Mouse (Mus musculus) right cerebral cortex, postnatal 14 days (tissue): ENCODE measurements at regions not wholly inside any gene's neighbourhood (a gene's known extent, or its start where the extent isn't known, plus 50 kb on each side); places are given as distances from the start of the nearest gene placed in this dataset.

Experiments used
- DNase-seq: peaks from one replicate; pipeline ENCODE4 v3.0.0; 2022

- DNase-seq: no peak
These were observed 279.9 kb upstream of the Adamts16 start for GRCm38 (mm10) chr13:71121484-71121883.

GRCm38 (mm10) chr13:71108175-71108574 lies 266.6 kb upstream of the Adamts16 start:
- DNase-seq: no peak

- peak; percentile 81 for DNase-seq
These were observed 263.7 kb upstream of the Adamts16 start for GRCm38 (mm10) chr13:71105229-71105838.

GRCm38 (mm10) chr13:71104419-71105228 lies 263.0 kb upstream of the Adamts16 start:
- no peak for DNase-seq

GRCm38 (mm10) chr13:71084301-71084700 lies 242.7 kb upstream of the Adamts16 start:
- no peak for DNase-seq

- no peak for DNase-seq
These were observed 234.3 kb upstream of the Adamts16 start for GRCm38 (mm10) chr13:71075916-71076315.

GRCm38 (mm10) chr13:71074012-71074411 lies 232.4 kb upstream of the Adamts16 start:
- no peak for DNase-seq

DNA sequence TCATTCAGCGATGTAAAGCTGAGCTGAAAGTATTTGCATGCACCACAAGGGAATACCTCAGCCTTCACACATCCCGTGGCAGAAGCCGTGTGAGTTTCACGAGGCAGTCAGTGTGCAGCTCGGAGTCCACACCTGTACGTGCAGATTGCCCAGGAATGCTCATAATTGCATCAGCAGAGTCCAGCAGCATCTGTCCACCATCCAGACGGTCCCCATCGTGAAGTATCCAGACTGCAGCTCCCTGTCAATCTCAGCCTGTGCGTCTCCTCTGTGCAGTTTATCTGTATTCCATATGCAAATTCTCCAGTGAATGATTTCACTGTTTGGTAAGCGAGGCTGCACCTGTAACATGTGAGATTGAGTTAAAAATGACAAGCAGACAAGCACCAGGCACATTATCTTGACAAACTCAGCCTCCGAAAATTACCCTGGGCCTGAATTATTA lies 227.2 kb upstream of the Adamts16 start:
- DNase-seq: no peak

DNA sequence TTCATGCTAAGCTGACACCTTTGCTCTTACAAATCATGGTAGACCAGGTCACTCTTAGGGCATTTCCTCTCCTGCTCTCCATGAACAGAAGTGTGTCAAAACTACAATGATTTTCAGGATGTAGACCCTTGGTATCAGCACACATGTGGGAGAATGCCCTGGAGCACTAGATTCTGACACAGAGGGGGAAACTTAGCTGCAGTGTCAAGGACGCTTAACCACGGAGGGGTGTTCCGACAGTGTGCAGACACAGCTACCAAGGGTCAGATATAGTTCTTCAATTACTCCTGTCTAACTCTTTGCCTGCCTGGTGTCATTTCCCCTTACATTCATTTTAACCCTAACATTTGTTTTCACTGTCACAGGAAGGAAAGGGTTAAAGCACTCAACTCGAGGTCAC lies 226.4 kb upstream of the Adamts16 start:
- DNase-seq: no peak

DNA sequence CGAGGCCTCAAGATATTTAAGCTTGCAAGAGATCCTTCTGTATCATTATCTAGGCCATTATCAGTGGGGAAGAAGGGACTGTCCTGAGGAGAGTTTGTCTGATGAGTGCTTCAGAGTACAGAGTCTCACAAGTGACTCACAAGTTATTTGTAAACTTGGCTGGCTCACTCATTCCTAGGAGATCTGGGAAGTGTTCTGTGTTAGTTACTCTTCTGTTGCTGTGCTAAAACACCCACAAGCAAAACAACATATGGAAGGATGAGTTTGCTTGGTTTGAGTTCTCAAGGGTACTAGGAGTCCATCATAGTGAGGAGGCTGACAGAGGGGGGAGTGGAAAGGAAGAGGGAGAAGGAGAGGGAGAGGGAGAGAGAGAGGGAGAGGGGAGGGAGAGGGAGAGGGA lies 224.0 kb upstream of the Adamts16 start:
- DNase-seq: no peak

DNA sequence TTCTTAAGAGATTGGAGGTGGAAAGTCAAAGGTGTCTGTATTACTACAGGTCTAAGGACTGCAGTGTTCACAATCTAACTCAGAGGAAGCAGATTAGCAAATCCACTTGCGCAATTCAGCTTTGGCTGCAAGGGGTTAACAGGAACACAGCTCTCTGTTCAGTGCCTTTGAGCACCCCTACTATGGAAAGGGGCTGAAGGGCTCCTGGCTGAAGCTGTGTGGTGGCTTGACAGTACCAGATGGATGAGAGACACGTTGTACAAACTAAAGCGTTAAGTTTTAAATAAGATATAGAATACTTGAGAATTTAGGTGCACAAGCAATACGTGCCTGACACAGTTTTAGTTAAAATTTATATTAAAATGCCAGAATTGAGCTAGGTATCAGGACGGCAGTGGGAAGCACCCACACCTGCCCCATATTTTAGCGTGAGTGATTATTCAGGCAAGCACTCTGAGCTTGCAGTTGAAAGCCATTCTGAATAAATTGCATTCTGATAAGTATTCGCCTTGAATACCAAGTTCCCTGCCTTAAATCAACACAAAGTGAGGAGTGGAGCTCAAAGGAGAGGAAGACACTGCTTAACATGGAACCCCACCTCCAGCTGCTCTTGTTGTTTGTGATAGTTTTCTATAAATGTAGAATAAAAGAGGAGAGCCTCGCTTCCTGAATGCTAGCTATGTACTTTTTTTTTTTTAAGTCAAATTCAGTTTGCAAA lies 223.1 kb upstream of the Adamts16 start:
- no peak for DNase-seq

DNA sequence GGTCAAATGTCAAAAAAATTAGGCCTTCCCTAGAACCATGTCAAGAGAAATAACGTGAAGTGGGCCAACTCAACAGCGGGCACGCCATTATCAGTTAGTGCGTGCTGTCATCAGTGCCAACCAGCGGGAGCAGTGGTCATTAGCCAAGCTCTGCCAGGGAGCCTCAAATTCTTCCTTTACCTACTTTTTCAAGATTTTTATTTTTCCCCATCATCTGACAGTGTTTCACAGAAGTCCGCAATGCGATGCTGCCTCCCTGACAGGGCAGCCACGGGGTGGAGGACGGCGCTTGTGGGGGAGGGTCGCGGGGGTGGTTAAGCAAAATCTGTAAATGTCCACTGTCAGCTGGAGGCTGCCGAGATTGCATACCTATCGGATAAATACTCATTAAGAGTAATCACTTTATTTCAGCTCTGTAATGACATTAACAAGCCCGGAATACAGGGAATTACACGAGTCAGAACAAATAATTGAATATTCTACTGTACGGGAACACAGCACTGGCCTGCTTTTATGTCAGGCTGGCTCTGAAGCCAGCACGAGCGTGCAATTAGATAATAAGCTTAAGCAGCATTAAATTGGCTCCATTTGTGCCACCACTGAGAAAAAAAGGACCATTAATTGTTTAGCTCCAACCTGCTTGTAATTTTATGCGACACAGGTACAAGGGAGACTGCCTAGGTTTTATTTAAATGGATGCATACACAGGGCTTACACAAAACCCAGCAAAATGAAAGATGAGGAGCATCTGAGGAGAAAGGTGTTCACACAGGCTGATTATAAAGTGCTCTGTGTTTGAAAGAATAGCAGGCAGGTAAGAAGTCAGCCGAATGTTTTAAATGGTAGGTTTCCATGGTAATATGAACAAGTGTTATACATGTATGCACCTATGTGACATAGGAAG lies 212.0 kb upstream of the Adamts16 start:
- no peak for DNase-seq

DNA sequence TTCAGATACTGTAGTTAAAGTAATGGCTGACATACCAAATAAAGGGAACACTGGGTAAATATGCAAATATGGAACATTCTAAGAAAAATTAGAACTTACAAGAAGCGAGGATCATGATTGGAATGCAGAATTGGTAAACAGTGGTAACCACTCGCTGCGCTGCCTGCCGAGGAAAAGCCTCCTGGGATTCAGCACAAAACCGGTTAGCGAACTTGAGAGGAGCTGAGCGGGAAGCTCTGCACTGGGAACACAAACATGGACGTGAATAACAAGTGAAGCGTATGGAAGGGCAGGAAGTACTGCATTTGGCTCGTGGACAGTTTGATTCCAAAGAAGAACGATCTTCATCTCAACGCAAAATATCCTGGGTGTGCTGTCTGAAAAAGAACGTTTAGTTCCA lies 209.0 kb upstream of the Adamts16 start:
- no peak for DNase-seq

DNA sequence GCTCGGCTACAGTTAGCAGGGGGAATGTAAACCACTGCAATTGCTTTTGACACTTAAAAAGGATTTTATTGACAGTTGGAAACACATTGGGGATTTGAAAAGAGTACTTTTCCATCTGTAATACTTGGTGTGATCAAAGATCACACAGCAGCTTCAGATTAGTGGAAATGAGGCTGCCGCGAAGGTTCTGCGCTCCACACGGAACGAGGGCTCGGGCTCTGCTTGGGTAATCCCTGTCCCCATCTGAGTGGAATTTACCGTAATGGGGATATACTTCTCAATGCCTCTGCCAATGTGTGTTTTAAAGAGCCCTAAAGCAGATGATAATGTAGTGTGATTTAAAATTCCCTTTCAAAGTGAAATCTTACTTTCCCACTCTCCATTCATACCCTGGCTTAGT lies 194.4 kb upstream of the Adamts16 start:
- no peak for DNase-seq

- DNase-seq: no peak
These were observed 193.5 kb upstream of the Adamts16 start for GRCm38 (mm10) chr13:71034926-71035687.

- peak; percentile 60 for DNase-seq
These were observed 166.6 kb upstream of the Adamts16 start for GRCm38 (mm10) chr13:71008216-71008615.

DNA sequence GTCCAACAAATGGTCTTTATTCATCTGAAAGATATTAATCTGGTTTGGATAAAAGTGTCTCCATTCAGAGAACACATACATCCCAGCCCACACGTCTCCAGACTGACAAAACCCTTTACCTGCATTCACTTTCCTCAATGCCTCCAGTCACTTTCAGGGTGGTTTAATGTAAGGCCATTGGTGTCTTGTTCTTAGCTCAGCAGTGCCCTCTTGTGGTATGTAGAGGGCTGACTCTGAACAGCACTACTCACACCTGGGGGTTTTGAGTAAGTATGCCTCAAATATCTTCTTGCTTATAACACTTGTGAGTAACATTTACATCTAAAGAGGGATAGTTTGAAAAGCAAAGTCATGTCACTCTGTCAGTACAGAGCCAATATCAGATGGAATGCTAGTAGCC lies 164.5 kb upstream of the Adamts16 start:
- peak; percentile 52 for DNase-seq

- DNase-seq: no peak
These were observed 161.9 kb upstream of the Adamts16 start for GRCm38 (mm10) chr13:71003517-71003916.

DNA sequence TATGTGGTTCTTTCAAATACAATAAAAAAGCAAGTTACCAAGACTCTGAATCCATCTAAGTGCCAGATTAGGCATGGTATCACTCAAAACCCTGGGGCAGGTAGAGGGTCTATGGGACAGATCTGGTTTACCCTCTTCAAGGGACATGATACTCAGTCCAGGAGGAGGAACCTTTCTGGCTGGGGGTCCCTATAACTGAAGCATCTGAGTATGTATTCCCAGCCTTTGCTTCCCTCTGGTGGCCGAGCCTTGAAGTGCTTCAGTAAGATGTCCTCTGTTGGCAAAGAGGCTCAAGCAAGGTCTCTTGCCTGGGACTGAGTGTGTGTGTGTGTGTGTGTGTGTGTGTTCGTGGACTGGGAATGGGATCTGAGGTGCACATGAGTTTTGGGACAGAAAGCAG lies 159.7 kb upstream of the Adamts16 start:
- peak; percentile 88 for DNase-seq

- DNase-seq: no peak
These were observed 158.9 kb upstream of the Adamts16 start for GRCm38 (mm10) chr13:71000422-71001008.

GRCm38 (mm10) chr13:70993522-70993921 lies 151.9 kb upstream of the Adamts16 start:
- no peak for DNase-seq
